Mouse (Mus musculus) urinary bladder, adult 2 months (tissue): ENCODE results near the gene Pmpcb. TPM values are rescaled to one million over a fixed set of nuclear protein-coding genes. Genes with fewer than 3 reads are reported as not detected.

ENCODE experiments used
- DNase-seq: peaks from one replicate; pipeline ENCODE4 v3.0.0; 2022; ENCODE audit warnings: low spot score
- polyA plus RNA-seq: library from polyadenylated mRNA; depleted of rRNA; stranded (reverse); fragments of >200 nt; gene quantifications from 2 replicates; pipeline ENCODE4 v1.2.3, GENCODE M21; 2012

Pmpcb gene
- polyA plus RNA-seq, 1 experiment = 68.0 TPM

DNA sequence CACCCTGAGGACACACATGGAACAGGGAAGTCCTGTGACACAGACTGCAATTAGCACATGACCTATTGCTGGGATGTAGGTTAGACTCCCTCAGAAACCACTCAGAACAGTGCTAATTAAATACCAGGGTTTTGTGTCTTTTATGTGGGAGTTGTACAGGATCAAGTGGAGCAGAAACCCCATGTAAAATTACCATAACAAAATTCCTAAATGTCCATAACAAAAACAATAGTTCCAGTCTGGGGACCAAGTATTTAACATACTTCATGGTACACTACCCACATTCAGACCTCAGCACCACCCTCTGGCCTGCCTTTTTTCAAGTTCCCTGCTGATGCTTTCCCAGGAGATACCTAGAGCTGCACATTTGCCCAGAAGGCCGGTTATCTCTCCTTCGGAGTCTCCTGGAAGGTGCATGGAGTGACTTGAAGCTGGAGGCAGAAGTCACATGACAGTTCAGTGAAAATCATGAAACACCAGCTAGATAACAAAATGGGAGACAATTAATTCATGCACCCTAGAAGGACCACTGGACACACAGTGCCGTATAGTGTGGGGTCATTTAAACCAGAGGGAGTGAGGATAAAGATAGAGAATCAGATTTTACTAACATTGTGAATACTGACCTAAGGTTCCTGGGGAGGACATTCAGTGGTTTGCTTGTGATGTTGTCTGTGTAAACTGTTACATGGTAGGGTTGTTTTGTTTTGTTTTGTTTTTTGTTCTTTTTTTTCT is 4.6 kb upstream of the Pmpcb start:
- no peak for DNase-seq

DNA sequence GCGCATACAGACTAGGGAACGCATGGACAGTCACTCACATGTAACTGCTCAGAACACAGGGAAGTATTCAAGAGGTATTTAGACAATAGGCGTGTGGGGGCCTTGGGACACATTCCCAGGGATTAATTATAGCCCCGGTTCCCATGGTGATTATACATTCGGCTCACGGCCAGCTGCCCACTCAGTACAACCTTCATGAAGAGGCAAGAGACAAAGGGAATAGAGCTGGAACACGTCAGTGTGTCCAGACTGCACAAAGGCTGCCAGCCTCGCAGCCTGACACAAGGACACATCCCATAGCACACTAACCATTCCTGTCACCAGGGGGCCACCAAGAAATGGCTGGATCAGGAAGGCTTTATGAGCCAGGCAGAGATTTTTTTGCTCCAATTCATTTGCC is 4.0 kb upstream of the Pmpcb start:
- no peak for DNase-seq

DNA sequence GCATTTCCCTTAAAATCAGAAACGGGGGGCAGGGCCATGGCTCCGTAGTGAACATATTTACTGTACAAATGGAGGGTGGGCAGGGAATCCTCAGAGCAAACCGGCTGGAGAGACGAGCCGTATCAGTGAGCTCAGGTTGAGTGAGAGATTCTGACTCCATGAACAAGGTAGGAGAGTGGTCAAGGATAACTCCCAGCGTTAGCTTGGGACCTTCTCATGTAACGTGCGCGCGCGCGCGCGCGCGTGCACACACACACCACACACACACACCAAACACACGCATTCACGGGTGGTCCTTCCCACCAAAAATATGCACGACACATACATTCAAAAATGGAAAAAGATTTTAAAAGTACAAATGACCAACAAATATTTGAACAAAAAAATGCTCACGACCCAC is 1.8 kb upstream of the Pmpcb start:
- no peak for DNase-seq

DNA sequence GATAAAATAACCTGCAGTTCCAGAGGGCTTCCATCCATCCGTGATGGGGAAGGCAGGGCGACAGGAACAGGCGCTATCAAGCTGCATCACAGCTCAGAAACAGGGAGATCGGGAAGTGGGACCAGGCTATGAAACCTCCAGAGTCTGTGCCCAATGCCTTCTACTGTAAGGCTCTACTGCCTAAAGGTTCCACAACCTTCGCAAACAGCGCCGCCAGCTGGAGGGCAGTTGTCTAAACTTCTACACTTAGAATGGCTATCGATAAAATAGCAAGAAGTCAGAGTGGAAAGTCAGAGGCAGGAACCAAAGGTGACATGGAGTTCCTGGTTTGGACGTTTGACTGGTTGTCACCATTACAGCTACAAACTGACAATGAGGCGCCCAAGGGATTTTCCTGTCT is 1.4 kb upstream of the Pmpcb start:
- peak; percentile 46 for DNase-seq

DNA sequence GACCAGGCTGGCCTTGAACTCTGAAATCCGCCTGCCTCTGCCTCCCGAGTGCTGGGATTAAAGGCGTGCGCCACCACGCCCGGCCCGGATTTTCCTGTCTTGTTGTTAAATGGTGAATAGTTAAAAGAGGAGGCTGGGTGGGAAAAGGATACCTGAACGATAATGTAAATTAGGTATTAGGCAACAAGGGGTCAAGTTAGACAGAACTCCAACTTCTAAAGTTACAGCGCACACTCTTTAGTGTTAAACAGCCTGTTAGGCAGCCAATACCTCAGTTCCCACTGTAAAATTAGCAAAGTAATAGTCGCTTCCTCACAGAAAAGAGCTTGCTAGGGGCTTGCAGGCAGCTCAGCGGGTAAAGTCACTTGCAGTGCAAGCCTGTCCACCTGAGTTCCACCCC is 895 bp upstream of the Pmpcb start:
- no peak for DNase-seq

DNA sequence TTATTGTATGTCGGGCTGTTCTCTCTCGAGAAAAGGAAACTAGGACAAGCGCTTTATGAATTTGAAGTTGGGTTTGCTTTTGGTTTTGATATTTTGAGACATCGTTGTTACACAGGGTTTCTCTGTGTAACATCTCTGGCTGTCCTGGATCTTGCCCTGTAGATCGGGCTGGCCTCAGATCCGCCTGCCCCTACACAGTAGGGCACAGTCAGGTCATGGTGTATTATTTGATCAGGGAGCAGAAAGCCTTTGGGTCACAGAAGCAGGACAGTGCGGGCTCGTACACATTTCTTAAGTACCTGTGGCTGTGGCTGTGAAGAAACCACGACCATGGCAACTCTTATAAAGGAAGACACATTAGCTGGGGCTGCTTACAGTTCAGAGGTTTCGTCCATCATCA is 679 bp downstream of the Pmpcb start:
- DNase-seq = no peak

DNA sequence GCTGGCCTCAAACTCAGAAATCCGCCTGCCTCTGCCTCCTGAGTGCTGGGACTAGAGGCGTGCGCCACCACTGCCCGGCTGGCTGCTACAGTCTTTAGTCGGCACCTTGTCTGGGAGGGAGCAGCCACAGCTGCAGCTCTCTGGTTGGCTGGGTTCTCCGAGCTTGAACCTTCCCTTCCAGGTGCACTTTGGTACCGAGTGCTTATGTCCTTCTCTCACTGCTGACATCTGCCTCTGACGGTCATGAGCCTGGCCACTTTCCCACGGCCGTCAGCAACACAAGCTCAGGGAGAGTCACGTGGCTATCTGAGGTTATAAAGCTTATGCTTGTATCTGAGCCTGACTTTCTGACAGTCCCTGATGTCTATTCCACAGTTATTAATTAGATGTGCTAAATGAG is 2.2 kb downstream of the Pmpcb start:
- no peak for DNase-seq

DNA sequence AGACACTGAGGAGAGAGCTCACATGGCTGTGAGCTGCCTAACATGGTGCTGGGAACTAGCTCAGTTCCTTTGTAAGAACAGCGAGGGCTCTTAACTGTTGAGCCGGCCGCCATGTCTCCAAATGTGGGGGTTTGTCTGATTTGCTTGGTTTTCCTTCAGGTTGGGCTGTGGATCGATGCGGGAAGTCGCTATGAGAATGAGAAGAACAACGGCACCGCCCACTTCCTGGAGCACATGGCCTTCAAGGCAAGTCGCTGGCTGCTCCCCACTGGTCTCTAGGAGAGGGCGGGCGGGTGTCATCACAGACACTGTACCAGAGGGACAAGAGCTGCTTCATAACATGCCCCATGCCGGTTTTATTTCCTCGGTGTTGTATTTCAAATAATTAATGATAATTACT is 2.9 kb downstream of the Pmpcb start:
- DNase-seq = no peak

DNA sequence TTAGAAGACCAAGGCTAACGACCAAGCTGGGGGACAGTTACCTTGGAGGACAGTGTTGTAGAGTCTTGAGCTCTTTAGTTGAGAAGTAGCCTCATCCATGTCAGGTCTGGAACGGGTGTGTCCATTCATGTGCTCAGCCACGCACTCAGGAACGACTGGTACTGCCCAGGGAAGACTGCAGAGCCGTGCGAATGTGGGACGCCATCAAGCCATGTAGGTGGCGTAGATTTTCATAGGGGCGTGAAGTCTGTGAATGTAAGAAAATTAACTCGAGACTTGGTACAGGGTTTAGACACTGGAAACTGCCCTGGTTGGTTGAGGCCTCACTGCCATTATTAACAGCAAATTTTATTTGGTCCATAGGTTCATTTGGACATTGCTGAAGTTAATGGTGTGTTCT is 6.7 kb downstream of the Pmpcb start:
- DNase-seq = no peak

DNA sequence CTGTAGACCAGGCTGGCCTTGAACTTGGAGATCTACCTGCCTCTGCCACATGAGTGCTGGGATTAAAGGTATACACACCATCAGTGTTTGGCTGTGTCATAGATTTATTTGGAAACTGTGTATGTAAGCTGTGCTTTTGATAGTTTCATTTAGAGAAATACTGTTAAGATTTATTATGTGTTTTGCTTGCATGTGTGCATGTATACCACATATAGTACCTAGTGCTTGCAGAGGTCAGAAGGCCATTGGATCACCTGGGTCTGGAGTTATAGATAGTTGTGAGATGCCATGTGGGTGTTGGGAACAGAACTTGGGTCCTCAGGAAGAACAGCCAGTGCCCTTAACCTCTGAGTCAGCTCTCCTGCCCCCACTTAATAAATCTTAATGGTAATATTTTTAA is 7.7 kb downstream of the Pmpcb start:
- DNase-seq = no peak

DNA sequence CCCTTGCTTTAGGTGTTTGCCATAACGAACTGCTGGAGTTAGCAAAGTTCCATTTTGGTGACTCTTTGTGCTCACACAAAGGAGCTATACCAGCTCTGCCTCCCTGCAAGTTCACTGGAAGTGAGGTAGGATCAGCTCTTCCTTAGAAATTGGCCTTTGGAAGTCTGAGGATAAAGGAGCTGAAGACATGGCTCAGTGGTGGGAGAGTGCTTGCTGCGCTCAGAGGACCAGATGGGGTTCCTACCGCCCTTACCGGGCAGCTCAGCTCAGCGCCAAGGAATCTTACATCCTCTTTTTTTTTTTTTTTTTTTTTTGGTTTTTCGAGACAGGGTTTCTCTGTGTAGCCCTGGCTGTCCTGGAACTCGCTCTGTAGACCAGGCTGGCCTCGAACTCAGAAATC is 9.0 kb downstream of the Pmpcb start:
- no peak for DNase-seq

DNA sequence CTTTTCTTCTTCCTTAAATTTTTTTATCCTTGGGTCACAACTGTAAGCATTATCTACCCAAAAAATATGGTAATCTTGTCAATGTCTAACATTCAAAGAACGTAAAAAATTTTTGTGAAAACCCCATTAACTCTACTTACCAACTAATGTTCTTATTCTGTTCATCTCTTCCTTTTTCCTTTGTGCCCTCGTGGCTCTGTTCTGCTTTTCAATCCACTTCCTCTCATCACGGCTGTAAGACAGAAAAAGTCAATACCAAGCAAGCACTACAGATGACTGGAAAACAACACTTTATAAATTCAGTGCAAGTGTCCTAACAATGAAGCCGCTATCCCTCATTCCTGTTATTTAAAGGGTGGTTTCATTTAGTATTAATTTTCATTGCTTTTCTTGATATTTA is 31.6 kb downstream of the Pmpcb start:
- no peak for DNase-seq

DNA sequence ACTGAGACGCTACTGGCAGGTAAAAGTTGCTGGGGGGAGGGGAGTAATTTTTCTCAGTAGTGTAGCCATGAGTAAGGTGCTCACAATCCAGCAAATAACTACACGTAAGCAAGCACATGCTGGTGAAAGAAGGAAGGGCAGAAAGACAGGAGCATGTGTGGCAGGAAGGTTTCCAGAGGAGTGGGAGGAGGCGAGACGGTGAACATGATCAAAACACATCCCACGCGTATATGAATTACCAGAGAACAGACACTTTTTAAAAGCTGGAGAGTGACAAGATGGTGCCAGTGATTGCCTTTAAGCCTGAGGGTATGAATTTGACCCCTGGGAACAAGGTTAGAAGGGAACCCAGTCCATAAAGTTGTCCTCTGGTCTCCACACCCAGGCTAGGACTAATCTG is 32.9 kb downstream of the Pmpcb start:
- no peak for DNase-seq

DNA sequence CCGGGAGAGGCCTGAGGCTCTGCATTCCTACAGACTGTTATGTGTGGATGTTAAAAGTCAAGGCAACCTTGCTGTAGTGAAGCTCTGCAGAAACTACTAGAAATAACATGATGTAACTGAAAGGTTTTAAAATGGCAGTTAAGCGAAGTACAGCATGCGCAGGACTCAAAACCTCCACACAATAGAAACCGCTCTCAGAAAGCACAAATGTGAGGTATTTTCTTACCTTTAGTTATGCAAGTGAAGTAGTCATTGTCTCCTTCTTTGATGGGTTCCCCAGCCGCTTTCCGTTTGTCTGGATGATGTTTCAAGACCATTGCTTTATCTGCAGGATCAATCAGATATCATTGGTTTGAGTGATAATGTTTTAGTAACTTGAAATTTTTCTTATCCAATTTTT is 39.5 kb downstream of the Pmpcb start:
- no peak for DNase-seq

DNA sequence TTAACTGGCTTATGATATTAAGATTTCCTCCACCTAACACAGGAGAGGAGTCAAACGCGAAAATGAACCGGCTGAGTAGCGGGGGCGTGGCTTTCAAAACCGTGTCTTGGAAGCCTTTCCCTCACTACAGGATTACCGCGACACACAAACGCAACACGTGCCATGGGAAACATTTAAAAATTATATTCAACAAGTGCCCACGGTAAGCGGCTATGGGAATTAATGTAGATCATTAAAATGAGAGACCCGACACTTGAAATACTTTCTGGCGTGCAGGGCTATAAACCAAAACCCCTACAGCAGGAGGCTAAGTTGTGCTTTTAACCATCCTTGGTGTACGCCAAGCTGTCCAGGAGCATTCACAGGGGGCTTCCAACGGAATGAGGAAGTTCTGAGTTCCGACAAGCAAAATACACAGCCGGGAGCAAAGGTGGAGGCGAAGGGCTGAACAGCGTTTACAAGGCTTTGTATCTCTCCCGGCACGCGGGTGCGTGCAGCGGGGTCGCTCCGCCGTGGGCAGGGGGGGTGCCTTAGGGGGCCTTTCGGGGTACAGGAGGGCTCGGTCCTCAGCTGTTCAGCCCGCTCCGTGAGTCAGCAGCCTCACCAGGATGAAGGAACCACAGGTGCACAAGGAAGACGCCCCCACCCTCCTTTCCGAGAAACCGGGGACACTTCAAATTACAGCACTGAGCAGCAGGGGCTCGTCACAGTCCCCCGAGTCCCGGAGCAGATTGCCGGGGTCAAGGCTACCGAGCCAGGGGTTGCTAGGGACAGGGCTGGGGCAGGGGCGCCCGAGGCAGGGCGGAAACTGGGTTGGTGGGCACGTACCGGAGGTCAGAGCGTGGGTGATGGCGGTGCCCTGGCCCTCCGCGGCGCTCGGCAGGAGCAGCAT is 47.5 kb downstream of the Pmpcb start:
- no peak for DNase-seq

DNA sequence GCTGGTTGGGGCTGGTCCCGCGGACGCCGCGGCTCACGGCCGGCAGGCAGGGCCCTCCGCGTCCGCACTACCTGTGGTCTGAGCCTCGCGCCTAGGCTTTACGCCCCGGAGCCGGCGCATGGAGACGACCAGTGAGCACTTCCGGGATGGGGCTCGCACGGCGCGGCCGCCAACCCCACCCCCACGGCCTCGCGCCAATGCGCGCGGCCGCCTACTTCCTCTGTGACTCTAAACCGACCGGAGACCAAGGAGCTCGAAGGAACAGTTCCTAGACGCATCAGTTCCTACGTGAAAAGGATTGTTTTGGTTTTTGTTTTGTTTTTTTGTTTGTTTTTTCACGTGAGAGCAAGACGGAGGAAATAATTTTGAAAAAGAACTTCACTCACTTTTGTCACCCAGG is 48.1 kb downstream of the Pmpcb start, which contains the start of the genes Dnajc2 and Psmc2:
Dnajc2 (minus strand) TSS at position 199 of the 400 bp plus-strand sequence.
Psmc2 (plus strand) TSS at position 231 of the 400 bp plus-strand sequence.
- DNase-seq = peak; percentile 81

DNA sequence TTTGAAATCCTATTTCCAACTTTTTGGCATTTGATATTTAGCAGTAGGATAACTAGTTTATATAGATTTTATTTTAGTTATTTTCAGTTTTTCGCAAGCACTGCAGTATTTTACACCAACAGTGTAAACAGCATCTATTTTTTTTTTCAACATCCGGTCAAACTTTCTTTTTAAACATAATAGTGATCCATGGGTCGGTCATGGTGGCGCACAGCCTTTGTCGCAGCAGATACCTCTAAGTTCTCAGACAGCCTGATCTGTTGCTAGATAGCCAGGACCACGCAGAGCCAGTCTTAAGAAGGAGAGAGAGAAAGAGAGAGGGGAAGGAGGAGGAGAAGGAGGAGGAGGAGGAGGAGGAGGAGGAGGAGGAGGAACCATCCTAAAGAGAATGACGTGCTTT is 48.8 kb downstream of the Pmpcb start:
- no peak for DNase-seq

DNA sequence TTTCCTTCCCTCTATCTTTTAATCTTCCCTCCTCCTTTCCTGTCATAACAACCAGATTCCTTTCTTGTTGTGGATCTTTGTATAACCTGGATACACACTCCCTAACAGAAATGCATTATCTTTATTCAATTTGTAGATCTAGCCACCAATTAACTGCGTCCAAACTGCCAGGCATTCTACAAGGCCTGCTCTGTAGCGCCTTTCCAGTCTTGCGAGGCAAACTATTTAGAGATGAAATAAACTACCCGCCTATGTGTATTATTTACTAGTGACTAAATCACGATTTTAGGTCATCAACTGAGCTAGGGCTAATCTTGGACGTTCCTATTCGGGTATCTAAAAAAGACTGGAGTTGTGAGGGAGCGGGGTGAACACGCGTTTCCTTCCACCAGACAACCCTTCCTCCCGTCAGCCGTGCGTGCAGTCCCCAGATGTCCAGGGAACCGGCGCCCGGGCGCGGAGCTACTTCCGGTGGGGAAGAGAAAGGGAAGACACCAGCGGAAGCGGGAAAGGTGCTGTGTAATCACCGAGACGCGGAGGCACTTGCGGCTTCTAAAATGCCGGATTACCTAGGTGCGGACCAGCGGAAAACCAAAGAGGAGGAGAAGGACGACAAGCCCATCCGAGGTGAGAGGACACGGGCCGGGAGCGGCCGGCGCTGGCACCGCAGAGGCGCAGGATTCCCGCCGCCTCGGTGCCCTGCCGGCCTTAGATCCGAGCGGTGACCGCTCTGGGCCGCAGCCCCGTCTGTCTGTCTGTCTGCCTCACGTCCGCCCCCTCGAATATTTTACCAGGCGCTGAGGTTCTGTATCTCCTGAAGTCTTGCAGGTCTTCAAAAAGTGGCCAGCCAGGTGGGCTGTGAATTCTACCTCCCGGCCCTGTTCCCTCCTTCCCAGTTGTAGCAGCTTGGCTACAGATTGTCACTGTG is 49.6 kb downstream of the Pmpcb start:
- peak; percentile 88 for DNase-seq

DNA sequence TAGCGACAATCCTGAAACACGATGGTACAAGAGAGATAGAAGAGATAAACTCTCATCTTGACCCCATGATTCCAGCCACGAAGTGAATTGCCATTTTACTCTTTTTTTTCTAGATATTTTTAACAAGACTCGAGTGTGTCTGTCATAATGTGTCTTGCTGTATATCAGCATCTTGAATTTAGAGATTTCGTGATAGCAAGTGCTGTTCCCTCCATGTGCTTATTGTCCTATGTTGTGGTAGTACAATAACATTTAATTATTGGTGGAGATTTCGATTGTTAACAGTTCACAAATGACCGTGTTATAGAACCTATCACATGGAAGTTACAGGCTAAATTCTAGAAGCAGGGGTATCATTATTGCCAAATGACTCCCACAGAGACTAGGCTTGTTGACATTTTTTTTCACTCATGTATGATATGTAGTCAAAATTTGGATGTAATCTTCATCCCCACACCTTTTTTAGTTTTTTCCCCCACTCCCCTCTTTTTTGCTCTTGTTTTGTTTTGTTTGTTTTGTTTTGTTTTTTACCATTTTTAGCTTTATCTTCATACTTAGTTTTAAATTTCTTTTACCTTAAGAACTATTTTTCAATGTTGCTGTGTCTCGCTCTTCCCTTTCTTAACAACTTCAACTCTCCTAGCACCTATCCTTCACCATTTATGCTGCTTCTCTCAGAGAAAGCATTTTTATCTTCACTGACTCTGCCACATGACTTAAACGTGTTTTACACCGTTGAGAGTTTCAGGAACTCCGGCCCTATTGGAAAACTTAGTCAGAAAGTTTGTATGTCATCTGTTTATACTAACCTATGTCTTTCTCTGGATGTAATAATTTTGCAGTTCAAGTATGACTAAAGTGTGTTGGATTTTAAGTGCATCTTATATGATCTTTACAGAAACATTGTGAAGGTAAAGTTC is 50.5 kb downstream of the Pmpcb start:
- DNase-seq = no peak

DNA sequence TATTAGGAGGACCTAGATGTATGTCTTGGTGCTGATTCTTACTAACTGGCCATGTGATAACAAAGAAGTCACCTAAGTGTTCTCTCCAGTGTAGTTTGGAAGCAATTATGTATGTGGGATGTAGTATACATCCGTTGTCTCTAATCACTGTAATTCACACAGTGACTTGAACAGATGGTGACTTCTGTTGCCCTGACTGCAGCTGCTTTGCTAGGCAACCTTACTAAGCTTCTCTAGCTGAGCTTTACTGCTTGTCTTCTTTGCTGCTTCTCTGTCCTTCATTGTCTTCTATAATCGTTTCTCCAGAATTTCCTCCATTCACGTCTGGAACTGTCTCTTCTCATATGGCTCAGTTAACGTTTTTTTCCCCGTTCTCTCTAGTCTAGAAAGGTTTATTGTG is 52.1 kb downstream of the Pmpcb start:
- DNase-seq = no peak

DNA sequence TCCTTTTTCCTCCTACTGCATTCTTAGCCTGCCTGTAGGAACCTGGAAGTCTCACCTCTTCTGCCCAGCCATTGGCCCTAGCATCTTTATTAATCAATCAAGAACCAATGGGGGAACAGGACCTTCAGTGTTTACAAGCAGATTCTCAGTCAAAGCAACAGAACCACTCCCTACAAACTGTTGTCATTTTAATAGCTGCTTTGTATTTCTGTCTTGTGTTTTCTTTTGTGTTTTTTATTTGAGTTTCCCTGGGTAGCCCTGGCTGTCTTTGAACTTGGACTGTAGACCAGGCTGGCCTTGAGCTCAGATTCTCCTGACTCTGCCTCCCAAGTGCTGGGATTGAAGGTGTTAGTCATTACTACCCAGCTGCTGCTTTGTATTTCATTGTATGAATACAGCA is 55.2 kb downstream of the Pmpcb start:
- DNase-seq = no peak
